Mouse (Mus musculus) heart, embryonic 11.5 days (tissue): ENCODE measurements around the gene Slc35d2. TPM values are rescaled to one million over a fixed set of nuclear protein-coding genes. Genes with fewer than 3 reads are reported as not detected.

Experiments
- ATAC-seq: fragments of 200-750 bp; cut with Nextera tagmentation; replicated peaks from 2 replicates; pipeline ENCODE4 v1.8.0; 2017; ENCODE audit warnings: moderate library complexity; ENCODE audit not compliant: insufficient number of reproducible peaks, low FRiP score, low TSS enrichment
- H3K27ac ChIP-seq: fragments of 300-500 bp; sonication (generic); 2 replicates; pipeline ENCODE4 v1.5.1; 2014; ENCODE audit warnings: mild to moderate bottlenecking, low read depth, low read length
- H3K27me3 ChIP-seq: fragments of 300-500 bp; sonication (generic); 2 replicates; pipeline ENCODE4 v1.6.1; 2014; ENCODE audit warnings: mild to moderate bottlenecking, low read length, mixed read lengths; ENCODE audit not compliant: control insufficient read depth, insufficient read depth
- H3K36me3 ChIP-seq: fragments of 300-500 bp; sonication (generic); 2 replicates; pipeline ENCODE4 v1.6.1; 2014; ENCODE audit warnings: mild to moderate bottlenecking, low read length, moderate library complexity, mixed read lengths; ENCODE audit not compliant: control insufficient read depth, insufficient read depth
- H3K4me1 ChIP-seq: fragments of 300-500 bp; sonication (generic); 2 replicates; pipeline ENCODE4 v1.6.1; 2014; ENCODE audit warnings: low read length; ENCODE audit not compliant: control insufficient read depth, insufficient read depth
- H3K4me2 ChIP-seq: fragments of 300-500 bp; sonication (generic); 2 replicates; pipeline ENCODE4 v1.6.1; 2014; ENCODE audit warnings: mild to moderate bottlenecking, moderate library complexity
- H3K4me3 ChIP-seq: fragments of 300-500 bp; sonication (generic); 2 replicates; pipeline ENCODE4 v1.5.1; 2014; ENCODE audit warnings: low read depth, low read length
- H3K9ac ChIP-seq: fragments of 300-500 bp; sonication (generic); 2 replicates; pipeline ENCODE4 v1.6.1; 2014; ENCODE audit warnings: mild to moderate bottlenecking, low read depth, low read length, moderate library complexity
- H3K9me3 ChIP-seq: fragments of 300-500 bp; sonication (generic); replicated peaks from 2 replicates; pipeline ENCODE4 v1.6.1; 2016; ENCODE audit warnings: low read length; ENCODE audit not compliant: control insufficient read depth
- WGBS: fragments of 180-500 bp; shearing (Covaris S2); extraction: QIAGEN DNeasy Blood & Tissue Kit; methylation state at CpG from one replicate; pipeline ENCODE4 v1.1.7; 2014; ENCODE audit not compliant: insufficient replicate concordance; 5-methylcytosine and 5-hydroxymethylcytosine counted together
- polyA plus RNA-seq: library from polyadenylated mRNA; unstranded; fragments of >200 nt; fragmentation: Nextera tagmentation; extraction: Ambion mirVana; gene quantifications from 2 replicates; pipeline ENCODE4 v1.2.1, GENCODE M21; 2014

Gene Slc35d2
- polyA plus RNA-seq, 1 experiment from 2014 or later = 7.4 TPM

DNA sequence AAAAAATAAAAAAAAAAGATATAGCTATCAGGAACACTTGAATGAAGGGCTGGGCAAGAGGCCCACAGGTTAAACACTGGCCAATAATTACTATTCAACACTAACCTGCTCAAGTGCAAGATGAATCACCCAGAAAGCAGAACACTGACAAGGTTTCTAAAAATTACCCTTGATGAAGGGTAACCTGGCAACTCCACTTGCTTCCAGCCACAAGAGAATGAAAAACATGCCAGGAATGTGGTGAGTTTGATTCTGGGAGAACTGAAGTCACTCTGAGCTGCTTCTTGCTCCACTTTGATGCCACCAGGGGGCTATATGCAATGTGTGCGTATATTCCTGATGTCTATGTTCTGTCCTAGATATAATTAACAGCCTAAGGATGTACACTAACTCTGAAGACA is 26.0 kb upstream of the Slc35d2 start:
- H3K36me3 ChIP-seq = no peaks in the 10 kb centered on the region
- H3K9me3 ChIP-seq = no peaks in the 10 kb centered on the region
- no peak overlapping the region for H3K4me3 ChIP-seq
- H3K9ac ChIP-seq = no peak overlapping the region
- 16% methylated on average over 1 of the region's 1 CpGs for WGBS
- H3K27me3 ChIP-seq = no peaks in the 10 kb centered on the region
- H3K4me2 ChIP-seq = peak overlapping the region; percentile 37
- no peak for ATAC-seq
- peak overlapping the region; percentile 97 for H3K27ac ChIP-seq
- H3K4me1 ChIP-seq = peaks cover 17% of the 10 kb centered on the region

DNA sequence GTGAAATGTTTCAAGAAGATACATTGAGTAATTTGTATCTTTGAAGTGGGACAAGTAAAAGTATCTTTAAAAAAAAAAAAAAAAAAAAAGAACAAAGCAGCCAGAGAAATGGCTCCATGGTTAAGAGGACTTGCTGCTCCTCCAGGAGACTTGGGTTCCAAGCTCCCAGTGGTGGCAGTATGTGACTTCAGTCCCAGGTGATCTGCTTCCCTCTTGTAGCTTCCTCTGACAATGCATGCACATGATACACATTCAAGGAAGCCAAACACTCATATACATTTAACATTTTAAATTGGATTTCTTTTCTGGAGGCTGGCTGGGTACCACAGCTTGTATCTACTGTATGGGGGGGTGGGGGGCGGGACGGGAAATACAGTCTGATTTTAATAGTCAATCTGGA is 25.5 kb upstream of the Slc35d2 start:
- no peaks in the 10 kb centered on the region for H3K36me3 ChIP-seq
- H3K27ac ChIP-seq = peak overlapping the region; percentile 97
- 0 out of 2 replicates have a peak overlapping the region, but pooled peaks have one; percentile 34 for H3K9ac ChIP-seq
- no peaks in the 10 kb centered on the region for H3K9me3 ChIP-seq
- H3K4me2 ChIP-seq = peak overlapping the region; percentile 37
- no peak for ATAC-seq
- peaks cover 20% of the 10 kb centered on the region for H3K4me1 ChIP-seq
- no peak overlapping the region for H3K4me3 ChIP-seq
- no peaks in the 10 kb centered on the region for H3K27me3 ChIP-seq
- WGBS = 50% methylated on average over 2 of the region's 2 CpGs

DNA sequence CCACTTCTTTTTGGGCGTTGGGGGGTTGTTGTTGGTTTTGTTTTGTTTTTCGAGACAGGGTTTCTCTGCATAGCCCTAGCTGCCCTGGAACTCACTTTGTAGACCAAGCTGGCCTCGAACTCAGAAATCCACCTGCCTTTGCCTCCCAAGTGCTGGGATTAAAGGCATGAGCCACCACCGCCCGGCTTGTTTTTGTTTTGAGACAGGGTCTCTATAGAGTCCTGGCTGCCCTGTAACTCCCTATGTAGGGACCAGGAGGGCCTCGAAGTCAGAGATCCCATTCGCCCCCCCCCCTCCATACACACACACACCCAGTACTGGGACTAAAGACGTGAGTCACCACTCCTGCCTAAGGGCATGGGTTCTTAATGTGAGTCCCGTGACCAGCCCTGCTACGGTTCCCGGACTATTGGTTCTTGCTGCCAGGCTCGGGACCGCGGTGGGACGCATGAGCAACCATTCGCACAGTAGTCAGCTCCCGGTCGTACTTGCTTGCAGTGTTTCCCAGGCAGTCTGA is 24.6 kb upstream of the Slc35d2 start:
- H3K9ac ChIP-seq = peak overlapping the region; percentile 64
- 1% methylated on average over 18 of the region's 18 CpGs for WGBS
- peak; percentile 36 for ATAC-seq
- H3K9me3 ChIP-seq = no peaks in the 10 kb centered on the region
- H3K4me1 ChIP-seq = peaks cover 23% of the 10 kb centered on the region
- H3K4me2 ChIP-seq = peak overlapping the region; percentile 88
- H3K27me3 ChIP-seq = no peaks in the 10 kb centered on the region
- peak overlapping the region; percentile 94 for H3K4me3 ChIP-seq
- H3K36me3 ChIP-seq = no peaks in the 10 kb centered on the region
- peak overlapping the region; percentile 97 for H3K27ac ChIP-seq

DNA sequence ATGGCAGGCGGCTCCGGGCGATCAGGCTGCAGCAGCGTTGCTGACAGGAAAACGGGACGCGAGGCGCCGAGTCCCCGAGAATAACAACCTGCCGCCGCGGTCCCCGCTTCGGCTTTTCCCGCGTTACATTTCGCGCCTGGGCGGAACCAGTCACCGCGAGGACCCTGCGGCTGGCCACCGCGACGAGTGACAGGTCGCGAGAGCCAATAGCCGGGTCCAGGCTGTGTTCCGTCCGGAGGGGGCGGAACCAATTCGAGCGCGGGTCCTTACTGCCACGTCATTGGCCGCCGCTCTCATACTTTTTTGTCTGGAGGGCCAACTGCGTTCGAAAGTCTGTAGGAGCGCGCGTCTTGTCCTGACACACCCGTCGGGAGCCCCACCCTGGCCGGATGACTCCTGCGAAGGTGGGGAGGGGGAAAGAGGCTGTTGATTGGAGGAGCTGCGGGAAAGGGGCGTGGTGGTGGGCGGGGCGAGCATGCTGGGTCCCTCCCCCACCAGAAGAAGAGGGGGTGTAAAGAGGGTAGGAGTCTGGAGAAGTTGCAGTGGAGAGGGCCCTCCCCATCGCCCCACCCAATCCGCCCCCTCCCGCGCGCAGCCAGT is 24.0 kb upstream of the Slc35d2 start, which contains the start of gene Zfp367:
TSS of gene Zfp367 (minus strand) at position 120 of the 600 bp plus-strand sequence.
- H3K9me3 ChIP-seq = no peaks in the 10 kb centered on the region
- WGBS = under 1% methylated on average over 56 of the region's 56 CpGs
- peak within 1 kb of the TSS; percentile 92 for H3K9ac ChIP-seq

GRCm38 (mm10) chr13:64152671-64153082 is 23.5 kb upstream of the Slc35d2 start:
- Histone ChIP-seq H3K4me3 (peak overlapping the region; percentile 94), H3K4me2 (peak overlapping the region; percentile 88), H3K27ac (peak overlapping the region; percentile 97), H3K9ac (peak overlapping the region; percentile 92), H3K36me3 (no peaks in the 10 kb centered on the region), H3K27me3 (no peaks in the 10 kb centered on the region), H3K9me3 (no peaks in the 10 kb centered on the region), H3K4me1 (peaks cover 23% of the 10 kb centered on the region)
- peak; percentile 1 for ATAC-seq
- WGBS = under 1% methylated on average over 61 of the region's 61 CpGs

More for the DNA sequence above, 24.0 kb upstream of the Slc35d2 start, which contains the start of gene Zfp367:
- peaks cover 23% of the 10 kb centered on the region for H3K4me1 ChIP-seq
- no peaks in the 10 kb centered on the region for H3K27me3 ChIP-seq
- H3K4me3 ChIP-seq = peak within 1 kb of the TSS; percentile 94
- no peaks in the 10 kb centered on the region for H3K36me3 ChIP-seq
- peak within 1 kb of the TSS; percentile 88 for H3K4me2 ChIP-seq
- peak within 1 kb of the TSS; percentile 97 for H3K27ac ChIP-seq
- ATAC-seq = peak; percentile 94

DNA sequence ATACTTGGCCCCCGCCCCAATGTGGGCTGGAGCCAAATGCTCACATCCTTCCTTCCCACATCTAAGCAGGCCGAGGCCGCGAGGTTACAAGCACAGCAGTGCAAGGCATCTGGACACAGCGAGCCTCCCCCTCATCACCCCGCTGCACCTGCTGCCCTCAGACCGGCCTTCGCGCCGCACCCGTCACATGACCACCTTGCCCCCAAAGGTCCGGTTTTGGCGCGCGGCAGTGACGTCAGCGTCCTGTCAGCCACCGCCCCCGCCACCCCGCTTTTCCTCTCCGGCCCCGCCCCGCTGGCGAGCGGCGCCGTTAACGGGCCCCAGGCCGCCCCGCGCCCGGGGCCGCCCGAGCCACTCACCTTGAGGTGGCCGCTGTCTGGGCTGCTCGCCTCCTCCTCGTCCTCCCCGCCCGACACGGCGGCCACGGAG is 23.1 kb upstream of the Slc35d2 start:
- Histone ChIP-seq H3K4me1 (peaks cover 23% of the 10 kb centered on the region), H3K27ac (peak overlapping the region; percentile 97), H3K9me3 (no peaks in the 10 kb centered on the region), H3K4me3 (peak overlapping the region; percentile 94), H3K4me2 (peak overlapping the region; percentile 88), H3K27me3 (no peaks in the 10 kb centered on the region), H3K36me3 (no peaks in the 10 kb centered on the region), H3K9ac (peak overlapping the region; percentile 92)
- WGBS = under 1% methylated on average over 39 of the region's 42 CpGs
- ATAC-seq = peak; percentile 16

- no peak for ATAC-seq
Observed at GRCm38 (mm10) chr13:64150121-64150520, 21.0 kb upstream of the Slc35d2 start.

GRCm38 (mm10) chr13:64129616-64130375 is 628 bp upstream of the Slc35d2 start:
- Histone ChIP-seq H3K36me3 (peaks cover 3% of the 10 kb centered on the region), H3K9me3 (no peaks in the 10 kb centered on the region), H3K9ac (peak overlapping the region; percentile 82), H3K4me1 (0 out of 2 replicates have a peak, but pooled peaks cover 3% of the 10 kb centered on the region), H3K4me3 (peak overlapping the region; percentile 67), H3K27me3 (no peaks in the 10 kb centered on the region), H3K4me2 (peak overlapping the region; percentile 80), H3K27ac (no peak overlapping the region)
- 41% methylated on average over 15 of the region's 15 CpGs for WGBS
- ATAC-seq = 0 out of 2 replicates have a peak, but pooled peaks have one; percentile 74

More at GRCm38 (mm10) chr13:64150121-64150520, 21.0 kb upstream of the Slc35d2 start:
- Histone ChIP-seq H3K4me1 (peaks cover 19% of the 10 kb centered on the region), H3K9ac (no peak overlapping the region), H3K4me2 (peak overlapping the region; percentile 44), H3K36me3 (no peaks in the 10 kb centered on the region), H3K27me3 (no peaks in the 10 kb centered on the region), H3K4me3 (0 out of 2 replicates have a peak overlapping the region, but pooled peaks have one; percentile 5), H3K9me3 (no peaks in the 10 kb centered on the region), H3K27ac (no peak overlapping the region)
- 48% methylated on average over 5 of the region's 5 CpGs for WGBS
